Mouse (Mus musculus): Measurements from ENCODE around the gene Ptgds. TPM values are rescaled to one million over a fixed set of nuclear protein-coding genes. Genes with fewer than 3 reads are reported as not detected.

The Ptgds gene
- polyA plus RNA-seq, 1 experiment from 2014 or later: not detected

DNA sequence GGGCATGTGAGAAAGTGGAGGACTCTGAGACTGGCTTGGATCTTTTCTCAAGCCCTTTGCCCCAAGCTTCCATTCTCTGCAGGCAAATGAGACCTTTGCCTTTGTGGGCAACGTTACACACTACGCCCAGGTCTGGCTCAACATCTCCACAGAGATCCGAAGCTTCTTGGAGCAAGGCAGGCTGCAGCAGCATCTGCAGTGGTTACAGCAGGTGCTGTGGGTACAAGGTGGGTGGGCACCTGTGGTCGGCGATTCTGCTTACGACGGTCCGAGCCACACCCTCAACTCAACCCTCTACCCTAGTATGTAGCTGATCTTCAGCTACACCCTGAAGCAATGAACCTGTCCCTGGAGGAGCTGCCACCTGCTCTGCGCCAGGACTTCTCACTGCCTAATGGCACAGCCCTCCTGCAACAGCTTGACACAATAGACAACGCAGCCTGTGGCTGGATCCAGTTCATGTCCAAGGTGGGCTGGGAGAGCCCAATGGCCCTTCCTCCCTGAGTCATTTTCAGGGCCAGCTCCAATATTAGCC, 33.5 kb downstream of the Ptgds start:
- H3K36me3 ChIP-seq (ENCODE audit: inconsistent target): no peaks in the 10 kb centered on the region
- no peak overlapping the region for H3K4me3 ChIP-seq (ENCODE audit: inconsistent target)
- WGBS (ENCODE audit: missing documents): 97% methylated on average over 10 of the region's 10 CpGs
- no peak overlapping the region for H3K27ac ChIP-seq
- no peaks in the 10 kb centered on the region for H3K79me2 ChIP-seq (ENCODE audit: inconsistent target)

DNA sequence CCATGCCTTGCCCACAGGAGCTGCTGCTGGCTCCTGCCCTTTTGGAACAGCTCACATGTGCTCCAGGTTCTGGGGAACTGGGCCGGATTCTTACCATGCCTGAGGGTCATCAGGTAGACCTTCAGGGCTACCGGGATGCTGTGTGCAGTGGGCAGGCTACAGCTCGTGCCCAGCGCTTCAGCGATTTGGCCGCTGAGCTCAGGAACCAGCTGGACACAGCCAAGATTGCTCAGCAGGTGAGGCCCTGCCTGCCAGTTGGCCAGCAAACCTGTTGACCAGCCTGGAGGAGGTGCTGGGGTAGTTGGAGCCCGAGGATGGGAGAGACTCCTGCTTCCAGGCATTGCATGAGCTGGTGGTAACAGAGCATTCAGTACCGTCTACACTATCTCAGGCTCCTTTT, 35.6 kb downstream of the Ptgds start:
- 92% methylated on average over 8 of the region's 8 CpGs for WGBS (ENCODE audit: missing documents)
- H3K79me2 ChIP-seq (ENCODE audit: inconsistent target): no peaks in the 10 kb centered on the region
- no peak overlapping the region for H3K4me3 ChIP-seq (ENCODE audit: inconsistent target)
- H3K27ac ChIP-seq: no peak overlapping the region
- no peaks in the 10 kb centered on the region for H3K36me3 ChIP-seq (ENCODE audit: inconsistent target)

DNA sequence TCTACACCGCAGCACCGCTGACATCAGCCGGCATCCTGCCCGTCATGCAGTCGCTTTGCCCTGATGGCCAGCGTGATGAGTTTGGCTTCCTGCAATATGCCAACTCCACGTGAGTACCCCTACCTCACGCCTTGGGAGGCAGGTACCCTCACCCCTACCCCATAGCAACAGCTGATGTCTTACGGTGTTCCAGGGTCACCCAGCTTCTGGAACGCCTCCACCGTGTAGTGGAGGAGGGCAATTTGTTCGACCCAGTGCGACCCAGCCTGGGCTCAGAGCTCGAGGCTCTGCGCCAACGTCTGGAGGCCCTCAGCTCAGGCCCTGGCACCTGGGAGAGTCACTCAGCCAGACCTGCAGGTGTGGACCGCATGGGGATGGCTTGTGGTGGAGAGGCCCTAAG, 36.7 kb downstream of the Ptgds start:
- Histone ChIP-seq H3K4me3 (ENCODE audit: inconsistent target) (no peak overlapping the region), H3K79me2 (ENCODE audit: inconsistent target) (no peaks in the 10 kb centered on the region), H3K36me3 (ENCODE audit: inconsistent target) (no peaks in the 10 kb centered on the region), H3K27ac (no peak overlapping the region)
- WGBS (ENCODE audit: missing documents): 95% methylated on average over 15 of the region's 17 CpGs

DNA sequence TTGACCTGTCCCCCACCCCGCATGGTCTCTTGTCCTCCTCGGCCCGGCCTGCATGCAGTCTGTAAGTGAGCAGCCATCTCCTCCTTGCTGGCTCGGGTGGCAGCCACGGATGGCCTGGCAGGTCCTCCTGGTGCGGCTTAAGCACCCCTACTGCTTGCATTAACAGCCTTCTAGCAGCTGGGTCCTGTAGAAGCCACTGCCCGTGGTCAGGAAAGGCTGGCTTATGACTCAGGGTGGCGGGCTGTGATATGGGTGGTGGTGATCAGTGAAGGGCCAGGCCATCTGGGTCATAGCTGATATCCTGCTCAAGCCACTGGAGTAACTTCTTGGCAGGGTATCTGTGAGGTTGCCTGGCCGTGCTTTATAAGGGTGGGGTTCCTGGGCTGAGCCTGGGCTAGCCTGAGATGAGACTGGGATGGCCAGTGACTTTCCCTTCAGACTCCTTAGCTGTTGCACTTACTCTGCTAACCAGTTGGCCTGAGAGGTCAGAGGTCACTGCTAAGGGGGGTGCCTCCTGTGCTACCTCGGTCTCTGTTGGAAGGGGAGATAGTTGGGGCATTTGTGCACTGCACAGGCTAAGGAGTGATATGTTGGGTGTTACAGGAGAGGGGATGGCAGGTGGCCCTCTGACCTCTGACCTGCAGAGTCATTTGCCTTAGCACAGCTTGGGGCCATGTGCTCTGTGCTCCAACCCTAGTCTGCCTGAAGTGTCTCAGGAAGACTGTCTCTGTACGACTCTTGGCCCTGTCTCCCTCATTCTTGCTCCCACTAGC, 37.3 kb downstream of the Ptgds start:
- Histone ChIP-seq H3K27ac (no peak overlapping the region), H3K79me2 (ENCODE audit: inconsistent target) (no peaks in the 10 kb centered on the region), H3K4me3 (ENCODE audit: inconsistent target) (no peak overlapping the region), H3K36me3 (ENCODE audit: inconsistent target) (no peaks in the 10 kb centered on the region)
- WGBS (ENCODE audit: missing documents): 91% methylated on average over 11 of the region's 11 CpGs

DNA sequence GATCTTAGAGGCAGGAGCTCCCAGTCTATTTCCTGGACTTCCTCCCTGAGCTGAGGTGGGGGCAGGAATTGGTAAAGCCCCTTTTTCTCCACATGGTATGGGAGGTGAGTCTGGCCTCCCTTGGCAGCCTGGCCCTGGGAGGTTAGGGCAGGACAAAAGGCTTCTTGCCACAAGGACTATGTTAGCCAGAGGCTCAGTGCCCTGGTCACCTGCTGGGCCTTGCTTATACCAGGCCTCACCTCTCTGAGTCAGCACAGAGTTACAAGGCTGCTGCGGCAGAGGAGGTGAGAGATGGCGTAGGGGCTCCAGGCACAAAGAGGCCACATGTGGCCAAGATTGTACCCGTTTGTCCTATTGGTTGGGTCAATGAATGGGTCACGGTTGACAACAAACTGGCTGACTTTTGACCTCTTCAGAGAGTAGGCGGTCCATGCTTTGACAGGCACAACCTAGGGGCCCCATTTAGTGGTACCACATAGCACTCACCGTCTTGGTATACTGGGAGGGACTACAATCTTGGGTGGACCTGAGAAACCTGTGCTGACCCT, 38.5 kb downstream of the Ptgds start:
- Histone ChIP-seq H3K79me2 (ENCODE audit: inconsistent target) (no peaks in the 10 kb centered on the region), H3K27ac (no peak overlapping the region), H3K36me3 (ENCODE audit: inconsistent target) (no peaks in the 10 kb centered on the region), H3K4me3 (ENCODE audit: inconsistent target) (no peak overlapping the region)
- 92% methylated on average over 6 of the region's 6 CpGs for WGBS (ENCODE audit: missing documents)

DNA sequence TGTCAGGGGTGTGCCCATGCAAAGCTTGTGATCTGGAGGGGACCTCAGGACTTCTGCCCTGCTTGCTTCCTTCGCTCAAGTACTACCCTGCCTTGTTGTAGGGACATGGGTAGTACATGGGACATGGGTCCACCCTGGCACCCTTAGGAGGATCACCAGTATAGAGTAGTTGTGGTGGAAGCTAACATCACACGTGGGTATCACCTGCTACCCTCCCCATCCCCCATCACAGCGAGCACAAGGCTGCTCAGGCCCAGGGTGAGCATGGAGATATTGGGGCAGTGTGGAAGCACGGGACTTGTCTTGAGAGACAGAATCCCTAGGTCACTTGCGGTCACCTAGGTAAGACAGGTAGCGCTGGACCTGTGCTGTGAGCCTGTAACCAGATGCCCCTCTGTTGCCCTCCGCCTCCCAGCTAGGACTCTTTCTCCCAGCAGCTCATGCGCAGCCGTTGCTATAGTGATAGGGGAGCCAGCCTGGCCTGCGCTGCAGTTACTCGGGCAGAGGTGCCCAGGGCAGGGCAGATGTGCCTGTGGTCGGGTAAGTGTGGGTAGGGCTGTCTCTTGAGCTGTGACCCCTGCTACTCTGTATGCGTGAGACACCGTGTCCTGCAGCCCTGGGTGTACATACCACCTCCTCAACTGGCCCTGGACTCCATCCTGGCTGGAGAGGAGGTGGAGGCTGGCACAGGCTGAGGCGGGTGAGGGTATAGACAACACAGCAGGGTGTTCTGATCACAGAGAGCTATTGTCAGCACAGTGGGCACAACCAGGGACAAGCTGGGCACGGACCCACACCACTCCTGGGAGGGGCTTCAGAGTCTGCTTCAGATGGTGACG, 39.2 kb downstream of the Ptgds start:
- WGBS (ENCODE audit: missing documents): 92% methylated on average over 17 of the region's 17 CpGs

DNA sequence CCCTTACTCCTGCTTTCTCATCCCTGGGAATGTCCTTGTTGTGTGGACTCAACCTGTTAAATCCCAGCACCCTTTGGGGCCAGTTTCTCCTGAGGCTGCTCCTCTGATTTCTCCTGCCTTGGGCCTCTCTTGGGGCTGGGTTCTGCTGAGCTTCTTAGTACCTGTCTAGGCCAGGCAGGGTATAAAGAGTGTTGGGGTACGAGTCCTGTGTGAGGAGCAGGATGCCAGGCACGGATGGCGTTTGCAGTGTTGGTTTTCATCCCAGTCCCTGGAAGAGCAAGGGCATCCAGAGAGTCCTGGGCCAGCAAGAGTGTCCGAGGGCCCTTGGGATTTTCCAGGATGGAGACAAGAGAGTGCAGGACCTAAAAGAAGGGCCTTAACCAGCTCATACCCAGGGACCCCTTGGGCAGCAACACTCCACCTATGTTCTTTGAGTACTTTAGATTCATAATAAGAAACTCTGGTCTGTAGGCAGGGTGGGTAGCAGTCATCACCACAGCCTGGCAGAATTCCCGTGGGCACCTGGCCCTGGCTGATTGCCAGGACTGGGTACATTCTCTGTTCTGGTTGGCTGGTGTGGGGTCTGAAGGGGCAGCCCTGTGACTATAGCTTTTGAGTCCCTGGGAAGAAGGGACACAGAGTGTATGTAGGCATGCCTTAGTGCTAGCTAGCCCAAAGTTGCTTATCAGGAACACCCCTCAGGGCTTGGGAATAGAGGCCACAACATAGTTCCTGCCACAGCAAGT, 40.2 kb downstream of the Ptgds start:
- WGBS (ENCODE audit: missing documents): 79% methylated on average over 5 of the region's 5 CpGs
- no peak overlapping the region for H3K27ac ChIP-seq
- H3K79me2 ChIP-seq (ENCODE audit: inconsistent target): no peaks in the 10 kb centered on the region; the same call in 1 of the 2 replicates
- H3K4me3 ChIP-seq (ENCODE audit: inconsistent target): no peak overlapping the region
- H3K36me3 ChIP-seq (ENCODE audit: inconsistent target): no peaks in the 10 kb centered on the region

More for the DNA sequence above, 39.2 kb downstream of the Ptgds start:
- Histone ChIP-seq H3K27ac (no peak overlapping the region), H3K79me2 (ENCODE audit: inconsistent target) (no peaks in the 10 kb centered on the region), H3K4me3 (ENCODE audit: inconsistent target) (no peak overlapping the region), H3K36me3 (ENCODE audit: inconsistent target) (no peaks in the 10 kb centered on the region)

DNA sequence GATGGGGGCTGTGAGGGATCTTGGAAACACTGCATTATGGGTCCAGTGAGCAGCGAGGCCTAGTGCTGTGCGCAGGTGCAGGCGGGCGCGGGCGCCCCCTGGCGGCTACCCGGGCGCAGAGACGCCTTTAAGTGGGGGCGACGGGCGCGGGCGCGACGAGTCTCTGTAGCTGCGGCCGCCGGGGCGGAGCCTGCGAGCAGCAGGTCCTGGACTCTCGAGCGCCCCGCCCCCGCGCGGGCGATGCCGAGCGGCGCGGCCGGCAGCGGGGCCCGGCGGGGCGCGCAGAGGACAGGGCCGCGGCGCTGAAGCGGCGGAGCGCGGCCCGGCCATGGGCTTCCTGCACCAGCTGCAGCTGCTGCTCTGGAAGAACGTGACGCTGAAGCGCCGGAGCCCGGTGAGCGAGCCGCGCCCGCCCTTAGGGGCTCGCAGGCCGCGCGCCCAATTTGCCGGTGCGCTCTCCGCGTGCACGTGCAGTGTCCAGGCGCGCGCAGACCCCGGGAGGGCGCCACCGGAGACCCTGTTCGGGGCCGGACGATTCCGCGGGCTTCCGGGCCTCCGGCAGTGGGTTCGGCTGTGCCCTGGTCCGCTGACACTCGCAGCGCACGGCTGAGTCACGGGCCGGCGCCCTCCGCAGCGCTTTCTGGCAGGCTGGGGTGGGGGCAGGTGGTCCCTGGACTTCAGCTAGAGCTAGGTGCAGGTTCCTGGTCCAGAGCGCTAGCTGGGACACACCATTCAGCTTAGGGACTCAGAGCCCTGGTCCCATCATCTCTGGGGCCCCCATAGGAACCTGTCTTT, 41.2 kb downstream of the Ptgds start, which contains the start of gene Abca2:
Gene Abca2, plus strand, starts transcription at position 262 of the 795 bp plus-strand sequence.
- WGBS (ENCODE audit: missing documents): under 1% methylated on average over 79 of the region's 89 CpGs
- Histone ChIP-seq H3K36me3 (ENCODE audit: inconsistent target) (no peaks in the 10 kb centered on the region), H3K79me2 (ENCODE audit: inconsistent target) (no peaks in the 10 kb centered on the region; the same call in 1 of the 2 replicates), H3K4me3 (ENCODE audit: inconsistent target) (peak within 1 kb of the TSS; percentile 16; the same call in 1 of the 2 replicates), H3K27ac (no peak within 1 kb of the TSS)

DNA sequence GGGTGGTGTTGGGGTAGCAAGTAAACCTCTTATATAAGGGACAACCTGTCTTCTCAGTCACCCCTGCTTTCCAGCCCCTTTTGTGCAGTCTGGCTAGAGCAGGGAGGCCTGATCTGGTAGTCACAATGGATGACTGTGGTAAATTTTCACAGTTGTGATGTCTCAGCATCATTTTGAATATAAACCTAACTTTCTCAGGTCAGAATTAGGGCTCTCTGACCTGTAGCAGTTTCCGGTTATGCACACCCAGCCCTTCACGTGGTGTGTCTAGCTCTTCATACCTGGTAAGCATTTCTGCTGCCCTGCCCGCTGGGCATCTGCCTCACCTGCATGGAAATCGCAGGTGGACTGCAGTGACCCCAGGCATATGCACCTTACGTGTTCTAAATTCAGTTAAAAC, 42.6 kb downstream of the Ptgds start:
- H3K79me2 ChIP-seq (ENCODE audit: inconsistent target): no peaks in the 10 kb centered on the region; the same call in 1 of the 2 replicates
- H3K36me3 ChIP-seq (ENCODE audit: inconsistent target): no peaks in the 10 kb centered on the region
- no peak overlapping the region for H3K27ac ChIP-seq
- no peak overlapping the region for H3K4me3 ChIP-seq (ENCODE audit: inconsistent target)
- 94% methylated on average over 5 of the region's 5 CpGs for WGBS (ENCODE audit: missing documents)

DNA sequence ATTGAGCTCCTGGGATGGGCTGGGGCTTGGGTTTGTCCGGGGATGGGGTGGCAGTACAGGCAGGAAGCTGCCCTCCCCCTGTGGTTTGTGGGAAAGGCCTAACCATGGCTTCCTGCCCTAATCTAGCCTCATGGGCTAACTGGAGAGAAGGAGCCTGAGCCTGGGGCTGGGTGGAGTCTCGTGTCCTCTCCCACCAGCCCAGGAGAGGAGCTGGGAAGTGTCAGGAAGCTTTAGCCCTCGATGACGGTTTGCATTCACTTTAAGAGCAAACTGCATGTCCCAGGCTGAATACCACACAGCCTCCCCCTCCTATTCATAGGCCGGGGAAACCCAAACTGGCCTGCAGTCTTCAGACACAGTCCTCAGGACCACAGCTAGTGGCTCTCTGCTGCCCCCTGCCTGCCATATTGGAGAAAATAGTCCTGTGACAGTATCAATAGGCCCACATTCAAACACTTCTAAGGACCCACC, 43.1 kb downstream of the Ptgds start:
- Histone ChIP-seq H3K36me3 (ENCODE audit: inconsistent target) (no peaks in the 10 kb centered on the region), H3K27ac (peak overlapping the region; percentile 19), H3K4me3 (ENCODE audit: inconsistent target) (no peak overlapping the region), H3K79me2 (ENCODE audit: inconsistent target) (no peaks in the 10 kb centered on the region; the same call in 1 of the 2 replicates)
- WGBS (ENCODE audit: missing documents): 10% methylated on average over 5 of the region's 5 CpGs

DNA sequence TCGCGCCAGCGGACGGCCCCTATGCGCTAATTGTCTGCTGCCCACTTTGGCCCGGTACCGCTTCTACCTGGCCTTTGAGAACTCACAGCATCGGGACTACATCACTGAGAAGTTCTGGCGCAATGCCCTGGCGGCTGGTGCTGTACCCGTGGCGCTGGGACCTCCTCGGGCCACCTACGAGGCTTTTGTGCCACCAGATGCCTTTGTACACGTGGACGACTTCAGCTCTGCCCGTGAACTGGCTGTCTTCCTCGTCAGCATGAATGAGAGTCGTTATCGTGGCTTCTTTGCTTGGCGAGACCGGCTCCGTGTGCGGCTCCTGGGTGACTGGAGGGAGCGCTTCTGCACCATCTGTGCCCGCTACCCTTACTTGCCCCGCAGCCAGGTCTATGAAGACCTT, 44.4 kb downstream of the Ptgds start:
- Histone ChIP-seq H3K27ac (no peak overlapping the region), H3K79me2 (ENCODE audit: inconsistent target) (no peaks in the 10 kb centered on the region; the same call in 1 of the 2 replicates), H3K4me3 (ENCODE audit: inconsistent target) (no peak overlapping the region), H3K36me3 (ENCODE audit: inconsistent target) (no peaks in the 10 kb centered on the region)
- 79% methylated on average over 26 of the region's 27 CpGs for WGBS (ENCODE audit: missing documents)

DNA sequence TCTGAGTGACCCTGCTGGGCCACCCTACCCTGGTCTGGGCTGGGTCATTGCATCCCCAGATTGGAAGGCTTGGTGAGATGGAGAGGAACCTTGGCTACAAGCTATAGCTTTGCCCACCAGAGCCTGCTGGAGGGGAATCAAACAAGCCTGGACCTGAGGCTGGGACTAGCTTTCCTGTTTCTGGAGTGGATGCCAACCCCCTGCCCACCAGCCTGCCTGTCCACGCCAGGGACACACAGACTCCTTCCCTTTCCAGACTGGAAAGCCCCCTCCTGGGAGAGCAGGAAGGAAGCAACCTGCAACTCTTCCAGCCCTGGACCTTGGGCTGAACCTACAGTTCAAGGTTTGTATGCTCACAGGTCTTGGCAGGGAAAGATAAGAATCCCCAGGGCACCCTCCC, 46.2 kb downstream of the Ptgds start:
- H3K36me3 ChIP-seq (ENCODE audit: inconsistent target): no peaks in the 10 kb centered on the region
- H3K79me2 ChIP-seq (ENCODE audit: inconsistent target): no peaks in the 10 kb centered on the region; the same call in 1 of the 2 replicates
- H3K4me3 ChIP-seq (ENCODE audit: inconsistent target): no peak overlapping the region
- H3K27ac ChIP-seq: peak overlapping the region; percentile 83
- 44% methylated on average over 1 of the region's 1 CpGs for whole genome bisulfite sequencing (ENCODE audit: missing documents)
